Mouse (Mus musculus) ES-E14 (cell line): ENCODE results near the gene Kcnd3.

Experiments
- CHD2 ChIP-seq: IDR thresholded peaks from 2 replicates; pipeline ENCODE4 v1.6.1; 2014; ENCODE audit warnings: mild to moderate bottlenecking, low read depth, low read length, inconsistent platforms
- HCFC1 ChIP-seq: IDR thresholded peaks from 2 replicates; pipeline ENCODE4 v1.6.1; 2012; ENCODE audit warnings: low read length, inconsistent platforms, borderline replicate concordance; ENCODE audit not compliant: insufficient read depth
- ZNF384 ChIP-seq: IDR thresholded peaks from 2 replicates; pipeline ENCODE4 v1.6.1; 2012; ENCODE audit warnings: low read depth, low read length, inconsistent platforms

DNA sequence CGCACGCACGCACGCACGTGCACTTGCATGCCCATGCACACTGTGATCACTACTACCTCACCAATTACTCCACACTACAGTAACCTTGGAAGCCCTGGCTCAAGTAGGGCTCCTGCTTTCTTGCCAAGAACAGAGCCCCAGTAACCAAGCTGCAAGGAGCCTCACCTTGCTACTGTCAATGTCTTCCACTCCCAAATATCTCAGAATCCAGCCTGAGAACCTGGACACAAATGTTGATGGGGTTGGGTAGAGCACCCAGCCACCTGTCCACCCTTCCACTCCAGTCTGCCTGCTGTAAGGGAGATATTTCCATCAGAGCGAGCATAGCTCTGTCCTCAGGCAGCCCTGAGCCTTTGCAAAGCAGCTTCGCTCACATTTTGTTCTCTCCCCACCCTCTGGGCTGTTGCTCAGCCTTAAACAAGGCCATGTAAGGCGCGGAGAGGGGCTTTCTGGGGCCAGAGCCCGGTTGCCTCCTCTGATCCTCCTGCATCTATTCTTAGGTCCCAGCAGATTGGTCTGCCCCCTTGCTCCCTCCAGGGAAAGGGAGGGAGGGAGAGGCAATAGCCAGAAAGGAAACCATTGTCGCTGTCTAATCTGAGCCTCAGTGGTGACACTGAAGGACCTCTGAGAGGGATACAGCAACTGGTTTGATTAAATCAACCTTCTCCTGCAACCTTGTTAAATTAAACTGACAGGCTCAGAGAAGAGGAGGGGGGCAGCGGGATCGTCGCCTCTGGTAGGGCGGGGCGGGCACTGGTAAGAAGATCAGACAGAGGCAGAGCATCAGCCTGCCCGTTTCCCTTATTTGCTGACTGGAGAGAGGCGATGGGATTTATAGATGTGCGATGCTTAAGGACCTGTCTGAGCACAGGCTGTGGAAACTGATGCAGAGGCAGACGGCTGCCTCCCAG is 243.6 kb downstream of the Kcnd3 start:
- TF ChIP-seq CHD2 = no peak
- no peak for TF ChIP-seq ZNF384
- TF ChIP-seq HCFC1 = no peak
